Mouse (Mus musculus): Measurements from ENCODE around the gene Hspa1l.
A peak's percentile ranks its signal among the peaks of the same experiment; 100 is the strongest.

Hspa1l gene

GRCm38 (mm10) chr17:35027277-35028068 is 55.0 kb downstream of the Hspa1l start, which contains the start of gene Sapcd1:
TSS of gene Sapcd1 (minus strand) at chr17:35028016.
- DNase-seq = peak; percentile 36

- DNase-seq = no peak
Measured at GRCm38 (mm10) chr17:35028315-35028714, 55.8 kb downstream of the Hspa1l start.
